17 mouse cellular contexts compared by ENCODE assay signal in genomic region chr7:58446261-58446660, GRCm38 (mm10).
DNase-seq lines count a peak whose midpoint lies in the region; ATAC-seq lines count a peak whose summit lies in the region.
"Had no signal": no experiment of that assay in that cellular context is flagged by ENCODE, and none has a peak within 500 bp of the region (broad histone marks: within the 10 kb centered on the region; RNA-seq: fewer than 3 reads in every experiment).

No protein-coding gene starts in this region.

- ATAC-seq in hindbrain, embryonic 12.5 days (ENCODE audit: low FRiP score): no peak
- ATAC-seq: forebrain, embryonic 13.5 days; forebrain, embryonic 15.5 days; forebrain, postnatal 0 days had no signal

- peak; percentile 71 for DNase-seq in adrenal gland, adult 2 months
- no peak for DNase-seq in adrenal gland, adult 18-20 months (ENCODE audit: low spot score in 2 of 2)
- DNase-seq in adrenal gland, postnatal 10 days: peak; percentile 24
- DNase-seq in adrenal gland, postnatal 25 days: peak; percentile 7
- DNase-seq in lung, adult 18-20 months: no peak
- DNase-seq in ovary, adult 18-20 months (ENCODE audit: low spot score): no peak
- DNase-seq: cerebellum, adult 11-12 months; cerebellum, adult 2 months; cerebellum, adult 9-10 months; cerebellum, postnatal 10 days; cerebellum, postnatal 25 days; forebrain, postnatal 0 days had no signal

- no peak overlapping the region for H3K4me2 ChIP-seq in hindbrain, embryonic 12.5 days (replicated peaks)
- H3K4me2 ChIP-seq: embryonic facial prominence, embryonic 12.5 days; forebrain, embryonic 13.5 days; forebrain, embryonic 15.5 days had no signal

- no peak overlapping the region for H3K4me3 ChIP-seq in hindbrain, embryonic 12.5 days
- H3K4me3 ChIP-seq: embryonic facial prominence, embryonic 10.5 days; embryonic facial prominence, embryonic 12.5 days; forebrain, embryonic 13.5 days; forebrain, embryonic 15.5 days had no signal

- no peaks in the 10 kb centered on the region for H3K4me1 ChIP-seq in hindbrain, embryonic 12.5 days
- H3K4me1 ChIP-seq: embryonic facial prominence, embryonic 10.5 days; embryonic facial prominence, embryonic 12.5 days; forebrain, embryonic 13.5 days; forebrain, embryonic 15.5 days had no signal

- H3K9me3 ChIP-seq in hindbrain, embryonic 12.5 days (replicated peaks): no peaks in the 10 kb centered on the region
- H3K9me3 ChIP-seq: embryonic facial prominence, embryonic 10.5 days; embryonic facial prominence, embryonic 12.5 days; forebrain, embryonic 13.5 days; forebrain, embryonic 15.5 days had no signal

- no peak overlapping the region for H3K9ac ChIP-seq in hindbrain, embryonic 12.5 days
- H3K9ac ChIP-seq: embryonic facial prominence, embryonic 12.5 days; forebrain, embryonic 13.5 days; forebrain, embryonic 15.5 days; forebrain, postnatal 0 days had no signal

- H3K27ac ChIP-seq in hindbrain, embryonic 12.5 days: no peak overlapping the region
- H3K27ac ChIP-seq: embryonic facial prominence, embryonic 10.5 days; embryonic facial prominence, embryonic 12.5 days; forebrain, embryonic 13.5 days; forebrain, embryonic 15.5 days had no signal

- no peaks in the 10 kb centered on the region for H3K36me3 ChIP-seq in hindbrain, embryonic 12.5 days
- H3K36me3 ChIP-seq: embryonic facial prominence, embryonic 10.5 days; embryonic facial prominence, embryonic 12.5 days; forebrain, embryonic 15.5 days had no signal

- no peaks in the 10 kb centered on the region for H3K27me3 ChIP-seq in hindbrain, embryonic 12.5 days
- H3K27me3 ChIP-seq: embryonic facial prominence, embryonic 12.5 days; forebrain, embryonic 13.5 days; forebrain, embryonic 15.5 days had no signal

Comparison
In these comparisons a context has a peak if more than half of its experiments do, and no peak if none do; other contexts are left out.
1. DNase-seq: peak in adrenal gland, adult 2 months (single experiment), adrenal gland, postnatal 10 days (single experiment) and adrenal gland, postnatal 25 days (single experiment); none in adrenal gland, adult 18-20 months (0 of 2), lung, adult 18-20 months (0 of 2) and ovary, adult 18-20 months (single experiment).